Mouse (Mus musculus) MEL (cell line): ENCODE measurements around the gene Gast. TPM values are rescaled to one million over a fixed set of nuclear protein-coding genes. Genes with fewer than 3 reads are reported as not detected.

Source experiments
- DNase-seq: peaks from one replicate; pipeline ENCODE4 v3.0.0; 2011; ENCODE audit warnings: low read depth, low spot score
- H3K27ac ChIP-seq: 2 replicates; pipeline ENCODE4 v1.5.1; 2012; ENCODE audit warnings: low read depth, mild to moderate bottlenecking, control low read depth, low read length, moderate library complexity; ENCODE audit not compliant: control insufficient read depth
- H3K27me3 ChIP-seq, 2 experiments: fragments of 150-350 bp in 1 of 2; sonication (generic) in 1 of 2; 2 replicates each; pipeline ENCODE4 v1.6.1; 2012; ENCODE audit warnings: low read length in 2 of 2, mild to moderate bottlenecking in 2 of 2, improper control_type of control experiment in 1 of 2, moderate library complexity in 1 of 2; ENCODE audit not compliant: insufficient read depth in 2 of 2, control insufficient read depth in 1 of 2
- H3K36me3 ChIP-seq, 2 experiments: 2 replicates each; pipeline ENCODE4 v1.6.1; 2012 to 2014; ENCODE audit warnings: low read length in 2 of 2, improper control_type of control experiment in 1 of 2, inconsistent platforms in 1 of 2, mild to moderate bottlenecking in 1 of 2; ENCODE audit not compliant: insufficient read depth in 2 of 2, control insufficient read depth in 1 of 2
- H3K4me1 ChIP-seq, 2 experiments: fragments of 150-350 bp in 1 of 2; sonication (generic) in 1 of 2; 2 replicates each; pipeline ENCODE4 v1.6.1; 2012; ENCODE audit warnings: low read length in 2 of 2, improper control_type of control experiment in 1 of 2, mild to moderate bottlenecking in 1 of 2; ENCODE audit not compliant: insufficient read depth in 2 of 2, control insufficient read depth in 1 of 2
- H3K4me3 ChIP-seq, 2 experiments: fragments of 150-350 bp in 1 of 2; sonication (generic) in 1 of 2; 2 replicates each; pipeline ENCODE4 v1.5.1; 2012; ENCODE audit warnings: low read depth in 2 of 2, low read length in 2 of 2, mild to moderate bottlenecking in 2 of 2, moderate library complexity in 2 of 2, control low read depth in 1 of 2, improper control_type of control experiment in 1 of 2; ENCODE audit not compliant: control insufficient read depth in 1 of 2, insufficient read depth in 1 of 2
- H3K79me2 ChIP-seq: 2 replicates; pipeline ENCODE4 v1.6.1; 2012; ENCODE audit warnings: mild to moderate bottlenecking, low read length, moderate library complexity; ENCODE audit not compliant: control insufficient read depth, poor library complexity, insufficient read depth
- H3K9ac ChIP-seq: 2 replicates; pipeline ENCODE4 v1.6.1; 2012; ENCODE audit warnings: low read depth, mild to moderate bottlenecking, control low read depth, low read length, moderate library complexity; ENCODE audit not compliant: control insufficient read depth, poor library complexity, severe bottlenecking
- H3K9me3 ChIP-seq: fragments of 150-350 bp; sonication (generic); replicated peaks from 2 replicates; pipeline ENCODE4 v1.6.1; 2012; ENCODE audit warnings: mild to moderate bottlenecking, low read length, improper control_type of control experiment, moderate library complexity; ENCODE audit not compliant: insufficient read depth
- BHLHE40 ChIP-seq: IDR thresholded peaks from 2 replicates; pipeline ENCODE4 v1.6.1; 2012; ENCODE audit warnings: low read depth, mild to moderate bottlenecking, inconsistent platforms, low read length, improper control_type of control experiment, borderline replicate concordance
- CHD1 ChIP-seq: IDR thresholded peaks from 2 replicates; pipeline ENCODE4 v1.6.1; 2012; ENCODE audit warnings: low read depth, mild to moderate bottlenecking, inconsistent platforms, low read length, improper control_type of control experiment
- CTCF ChIP-seq, 3 experiments: IDR thresholded peaks in 2 of 3; conservative IDR thresholded peaks in 1 of 3; 2 replicates each; pipeline ENCODE4 v1.5.1; 2011 to 2012; ENCODE audit warnings: low read length in 3 of 3, low read depth in 2 of 3, mild to moderate bottlenecking in 2 of 3, improper control_type of control experiment in 1 of 3, inconsistent platforms in 1 of 3, mixed read lengths in 1 of 3, moderate library complexity in 1 of 3; ENCODE audit not compliant: control insufficient read depth in 1 of 3, insufficient read depth in 1 of 3, poor library complexity in 1 of 3, severe bottlenecking in 1 of 3
- ELF1 ChIP-seq: IDR thresholded peaks from 2 replicates; pipeline ENCODE4 v1.6.1; 2014; ENCODE audit warnings: low read depth, mild to moderate bottlenecking, inconsistent platforms, low read length, improper control_type of control experiment, moderate library complexity
- GABPA ChIP-seq: IDR thresholded peaks from 2 replicates; pipeline ENCODE4 v1.6.1; 2012; ENCODE audit warnings: low read depth, mild to moderate bottlenecking, inconsistent platforms, low read length, improper control_type of control experiment, moderate library complexity
- GATA1 ChIP-seq: IDR thresholded peaks from 2 replicates; pipeline ENCODE4 v1.6.1; 2011; ENCODE audit warnings: low read depth, low read length, improper control_type of control experiment
- JUND ChIP-seq: IDR thresholded peaks from 2 replicates; pipeline ENCODE4 v1.6.1; 2011; ENCODE audit warnings: low read depth, mild to moderate bottlenecking, improper control_type of control experiment, low read length
- MAFK ChIP-seq: IDR thresholded peaks from 2 replicates; pipeline ENCODE4 v1.6.1; 2011; ENCODE audit warnings: low read depth, mild to moderate bottlenecking, low read length, improper control_type of control experiment, borderline replicate concordance
- MAZ ChIP-seq: IDR thresholded peaks from 2 replicates; pipeline ENCODE4 v1.6.1; 2012; ENCODE audit warnings: low read depth, mild to moderate bottlenecking, inconsistent platforms, low read length, improper control_type of control experiment
- MEF2A ChIP-seq: IDR thresholded peaks from 2 replicates; pipeline ENCODE4 v1.6.1; 2014; ENCODE audit warnings: low read depth, mild to moderate bottlenecking, inconsistent platforms, low read length, improper control_type of control experiment; ENCODE audit not compliant: poor library complexity, insufficient replicate concordance, severe bottlenecking; ENCODE audit errors: extremely low read depth
- MXI1 ChIP-seq: IDR thresholded peaks from 2 replicates; pipeline ENCODE4 v1.6.1; 2011; ENCODE audit warnings: mild to moderate bottlenecking, low read depth, low read length, improper control_type of control experiment
- NRF1 ChIP-seq: IDR thresholded peaks from 2 replicates; pipeline ENCODE4 v1.6.1; 2014; ENCODE audit warnings: low read depth, mild to moderate bottlenecking, inconsistent platforms, low read length, improper control_type of control experiment, moderate library complexity; ENCODE audit not compliant: poor library complexity, insufficient read depth, severe bottlenecking
- POLR2AphosphoS2 ChIP-seq: IDR thresholded peaks from 2 replicates; pipeline ENCODE4 v1.6.1; 2011; ENCODE audit warnings: low read length, improper control_type of control experiment
- POLR2AphosphoS5 ChIP-seq: IDR thresholded peaks from 2 replicates; pipeline ENCODE4 v1.6.1; 2012; ENCODE audit warnings: low read depth, borderline replicate concordance, mild to moderate bottlenecking, inconsistent platforms, low read length, moderate library complexity, mixed read lengths
- RCOR1 ChIP-seq: IDR thresholded peaks from 2 replicates; pipeline ENCODE4 v1.6.1; 2012; ENCODE audit warnings: low read depth, mild to moderate bottlenecking, inconsistent platforms, low read length, improper control_type of control experiment
- TBP ChIP-seq: IDR thresholded peaks from 2 replicates; pipeline ENCODE4 v1.8.0; 2011; ENCODE audit warnings: low read depth, low read length, improper control_type of control experiment
- TCF12 ChIP-seq: IDR thresholded peaks from 2 replicates; pipeline ENCODE4 v1.6.1; 2014; ENCODE audit warnings: low read depth, mild to moderate bottlenecking, inconsistent platforms, low read length, improper control_type of control experiment, moderate library complexity
- USF2 ChIP-seq, 2 experiments: IDR thresholded peaks; 2 replicates each; pipeline ENCODE4 v1.6.1; 2011 to 2012; ENCODE audit warnings: improper control_type of control experiment in 2 of 2, low read length in 2 of 2, borderline replicate concordance in 1 of 2, inconsistent platforms in 1 of 2, low read depth in 1 of 2, mild to moderate bottlenecking in 1 of 2; ENCODE audit not compliant: insufficient read depth in 1 of 2
- ZC3H11A ChIP-seq: IDR thresholded peaks from 2 replicates; pipeline ENCODE4 v1.6.1; 2012; ENCODE audit warnings: low read depth, mild to moderate bottlenecking, inconsistent platforms, low read length, improper control_type of control experiment
- ZNF384 ChIP-seq: IDR thresholded peaks from 2 replicates; pipeline ENCODE4 v1.6.1; 2012; ENCODE audit warnings: low read depth, mild to moderate bottlenecking, inconsistent platforms, low read length, improper control_type of control experiment
- polyA plus RNA-seq, 2 experiments: library from polyadenylated mRNA; stranded (reverse) in 1 of 2; unstranded in 1 of 2; fragments of >175 nt in 1 of 2; fragments of >200 nt in 1 of 2; gene quantifications; 2 replicates each; pipeline versions ENCODE4 v1.2.1 to v1.2.4; 2012; ENCODE audit warnings: low replicate concordance in 2 of 2, low read depth in 1 of 2; ENCODE audit not compliant: insufficient read length in 2 of 2, insufficient read depth in 1 of 2, missing spikeins in 1 of 2
- total RNA-seq: library from RNA; depleted of rRNA; stranded (reverse); fragments of 300-350 nt; gene quantifications from 2 replicates; pipeline ENCODE4 v1.2.3, GENCODE M21; 2012

The Gast gene
- total and polyA plus RNA-seq, 3 experiments = not detected

- Histone ChIP-seq H3K36me3 (no peaks in the 10 kb centered on the region), H3K9ac (no peak overlapping the region), H3K4me1 (no peaks in the 10 kb centered on the region), H3K27me3 (no peaks in the 10 kb centered on the region), H3K27ac (no peak overlapping the region), H3K4me3 (no peak overlapping the region), H3K9me3 (no peaks in the 10 kb centered on the region), H3K79me2 (no peaks in the 10 kb centered on the region)
- no peak for DNase-seq
- no peak for TF ChIP-seq TCF12
- no peak for TF ChIP-seq GATA1
- no peak for TF ChIP-seq POLR2AphosphoS5
- TF ChIP-seq ZNF384 = no peak
- no peak for TF ChIP-seq POLR2AphosphoS2
- TF ChIP-seq RCOR1 = no peak
- no peak for TF ChIP-seq JUND
- TF ChIP-seq MXI1 = no peak
- no peak for TF ChIP-seq USF2 (IDR thresholded peaks at IDR 0.05; ENCODE audit: borderline replicate concordance in 1 of 2, insufficient read depth in 1 of 2, low read depth in 1 of 2, low read length in 2 of 2)
- no peak for TF ChIP-seq CTCF (IDR thresholded peaks at IDR 0.05 in 2 of 3, conservative IDR thresholded peaks at IDR 0.05 in 1 of 3; ENCODE audit: control insufficient read depth in 1 of 3, insufficient read depth in 1 of 3, low read depth in 2 of 3, low read length in 3 of 3, poor library complexity in 1 of 3, severe bottlenecking in 1 of 3)
- no peak for TF ChIP-seq MAFK
- no peak for TF ChIP-seq CHD1
These were observed 45.1 kb downstream of the Gast start for GRCm38 (mm10) chr11:100379311-100379710.

DNA sequence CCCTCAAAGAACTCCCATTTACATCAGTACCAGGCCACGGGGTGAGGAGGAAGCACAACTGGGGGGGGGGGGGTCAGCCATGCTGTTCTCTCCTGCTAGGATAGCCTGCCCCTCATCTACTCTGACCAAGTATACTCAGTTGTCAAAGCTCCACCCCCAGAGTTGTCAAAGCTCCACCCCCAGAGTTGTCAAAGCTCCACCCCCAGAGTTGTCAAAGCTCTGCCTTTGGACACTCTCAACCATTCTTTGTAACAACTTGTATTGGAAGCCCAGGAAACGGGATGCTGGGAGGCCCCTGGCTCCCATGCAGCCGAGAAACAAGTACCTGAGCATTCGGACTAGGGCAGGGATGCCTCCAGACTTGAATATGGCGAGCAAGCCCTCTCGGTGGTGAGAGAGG, 48.5 kb downstream of the Gast start:
- Histone ChIP-seq H3K27me3 (no peaks in the 10 kb centered on the region; a peak in 1 of 4 replicates), H3K9me3 (no peaks in the 10 kb centered on the region), H3K9ac (no peak overlapping the region), H3K4me1 (no peaks in the 10 kb centered on the region), H3K79me2 (no peaks in the 10 kb centered on the region), H3K27ac (no peak overlapping the region), H3K4me3 (no peak overlapping the region), H3K36me3 (no peaks in the 10 kb centered on the region)
- DNase-seq = no peak
- TF ChIP-seq POLR2AphosphoS5 = no peak

GRCm38 (mm10) chr11:100385016-100385415, 50.8 kb downstream of the Gast start:
- Histone ChIP-seq H3K79me2 (no peaks in the 10 kb centered on the region), H3K36me3 (no peaks in the 10 kb centered on the region), H3K9me3 (no peaks in the 10 kb centered on the region), H3K27me3 (no peaks in the 10 kb centered on the region; a peak in 1 of 4 replicates), H3K27ac (no peak overlapping the region), H3K4me1 (no peaks in the 10 kb centered on the region), H3K9ac (no peak overlapping the region), H3K4me3 (no peak overlapping the region)
- no peak for DNase-seq
- no peak for TF ChIP-seq MEF2A
- no peak for TF ChIP-seq NRF1
- TF ChIP-seq USF2 (IDR thresholded peaks at IDR 0.05; ENCODE audit: borderline replicate concordance in 1 of 2, insufficient read depth in 1 of 2, low read depth in 1 of 2, low read length in 2 of 2) = no peak
- TF ChIP-seq GABPA = no peak
- TF ChIP-seq BHLHE40 = no peak
- no peak for TF ChIP-seq ELF1
- TF ChIP-seq POLR2AphosphoS5 = no peak
- no peak for TF ChIP-seq MAFK
- no peak for TF ChIP-seq MAZ
- TF ChIP-seq GATA1 = no peak
- no peak for TF ChIP-seq POLR2AphosphoS2
- no peak for TF ChIP-seq TBP
- no peak for TF ChIP-seq ZC3H11A
